Mouse (Mus musculus): ENCODE data around the gene Zbtb38. TPM values are rescaled to one million over a fixed set of nuclear protein-coding genes. Genes with fewer than 3 reads are reported as not detected.
A peak's percentile ranks its signal among the peaks of the same experiment; 100 is the strongest.

The Zbtb38 gene
- polyA plus RNA-seq, 1 experiment from 2014 or later, result 7.5 TPM

- DNase-seq (peak; percentile 53), ATAC-seq (peak; percentile 92)
- no peaks in the 10 kb centered on the region for H3K4me1 ChIP-seq (ENCODE audit: insufficient read depth)
- H3K4me2 ChIP-seq (ENCODE audit: low read depth, low read length), result peak overlapping the region; percentile 46
- WGBS (ENCODE audit: insufficient replicate concordance), result 43% methylated on average over 5 of the region's 5 CpGs
- 0 out of 2 replicates have a peak overlapping the region, but pooled peaks have one; percentile 8 for H3K27ac ChIP-seq (ENCODE audit: low read depth)
- TF ChIP-seq EP300 (IDR thresholded peaks at IDR 0.05; ENCODE audit: low read depth), result no peak
- no peaks in the 10 kb centered on the region for H3K9me3 ChIP-seq (ENCODE audit: low read length)
- H3K36me3 ChIP-seq (replicated peaks; ENCODE audit: insufficient read depth, low read length), result no peaks in the 10 kb centered on the region
- no peaks in the 10 kb centered on the region; the same call in 1 of the 2 replicates for H3K27me3 ChIP-seq (ENCODE audit: insufficient read depth, low read length)
- no peak overlapping the region for H3K9ac ChIP-seq (replicated peaks)
- H3K4me3 ChIP-seq (ENCODE audit: low read depth, low read length), result no peak overlapping the region
These were observed 12.8 kb upstream of the Zbtb38 start for GRCm38 (mm10) chr9:96765410-96765809.

- TF ChIP-seq EP300 (IDR thresholded peaks at IDR 0.05; ENCODE audit: low read depth) (no peak), CTCF (IDR thresholded peaks at IDR 0.05; ENCODE audit: low read depth) (no peak)
- Histone ChIP-seq H3K9me3 (ENCODE audit: low read length) (no peaks in the 10 kb centered on the region), H3K9ac (replicated peaks) (no peak overlapping the region), H3K36me3 (replicated peaks; ENCODE audit: insufficient read depth, low read length) (no peaks in the 10 kb centered on the region), H3K27ac (ENCODE audit: low read depth) (no peak overlapping the region), H3K4me2 (ENCODE audit: low read depth, low read length) (no peak overlapping the region), H3K4me1 (ENCODE audit: insufficient read depth) (no peaks in the 10 kb centered on the region), H3K27me3 (ENCODE audit: insufficient read depth, low read length) (no peaks in the 10 kb centered on the region; the same call in 1 of the 2 replicates), H3K4me3 (ENCODE audit: low read depth, low read length) (no peak overlapping the region)
- ATAC-seq, result peak; percentile 28; the same call in 1 of the 2 replicates
- 61% methylated on average over 9 of the region's 9 CpGs for WGBS (ENCODE audit: insufficient replicate concordance)
- DNase-seq, result no peak
These were observed 11.4 kb upstream of the Zbtb38 start for GRCm38 (mm10) chr9:96763847-96764631.

GRCm38 (mm10) chr9:96763025-96763424 is 10.4 kb upstream of the Zbtb38 start:
- Histone ChIP-seq H3K9ac (replicated peaks) (no peak overlapping the region), H3K27me3 (ENCODE audit: insufficient read depth, low read length) (no peaks in the 10 kb centered on the region; the same call in 1 of the 2 replicates), H3K4me1 (ENCODE audit: insufficient read depth) (no peaks in the 10 kb centered on the region), H3K36me3 (replicated peaks; ENCODE audit: insufficient read depth, low read length) (no peaks in the 10 kb centered on the region), H3K9me3 (ENCODE audit: low read length) (no peaks in the 10 kb centered on the region), H3K27ac (ENCODE audit: low read depth) (no peak overlapping the region), H3K4me2 (ENCODE audit: low read depth, low read length) (no peak overlapping the region), H3K4me3 (ENCODE audit: low read depth, low read length) (no peak overlapping the region)
- 77% methylated on average over 3 of the region's 3 CpGs for WGBS (ENCODE audit: insufficient replicate concordance)
- ATAC-seq (no peak), DNase-seq (no peak)
- TF ChIP-seq EP300 (IDR thresholded peaks at IDR 0.05; ENCODE audit: low read depth), result no peak
- no peak for TF ChIP-seq CTCF (IDR thresholded peaks at IDR 0.05; ENCODE audit: low read depth)

- no peaks in the 10 kb centered on the region for H3K4me1 ChIP-seq (ENCODE audit: insufficient read depth)
- TF ChIP-seq EP300 (IDR thresholded peaks at IDR 0.05; ENCODE audit: low read depth) (peak; percentile 79), CTCF (IDR thresholded peaks at IDR 0.05; ENCODE audit: low read depth) (peak; percentile 93)
- H3K4me3 ChIP-seq (ENCODE audit: low read depth, low read length), result 0 out of 2 replicates have a peak overlapping the region, but pooled peaks have one; percentile 15
- no peak overlapping the region for H3K9ac ChIP-seq (replicated peaks)
- H3K36me3 ChIP-seq (replicated peaks; ENCODE audit: insufficient read depth, low read length), result no peaks in the 10 kb centered on the region
- no peaks in the 10 kb centered on the region for H3K9me3 ChIP-seq (ENCODE audit: low read length)
- H3K4me2 ChIP-seq (ENCODE audit: low read depth, low read length), result peak overlapping the region; percentile 65
- no peak overlapping the region for H3K27ac ChIP-seq (ENCODE audit: low read depth)
- DNase-seq (peak; percentile 54), ATAC-seq (peak; percentile 84)
- no peaks in the 10 kb centered on the region for H3K27me3 ChIP-seq (ENCODE audit: insufficient read depth, low read length)
- 10% methylated on average over 22 of the region's 22 CpGs for WGBS (ENCODE audit: insufficient replicate concordance)
These were observed 6.3 kb upstream of the Zbtb38 start for GRCm38 (mm10) chr9:96758749-96759597.

- no peak for TF ChIP-seq EP300 (IDR thresholded peaks at IDR 0.05; ENCODE audit: low read depth)
- TF ChIP-seq CTCF (IDR thresholded peaks at IDR 0.05; ENCODE audit: low read depth), result no peak
- Histone ChIP-seq H3K9me3 (ENCODE audit: low read length) (no peaks in the 10 kb centered on the region), H3K27ac (ENCODE audit: low read depth) (no peak overlapping the region), H3K36me3 (replicated peaks; ENCODE audit: insufficient read depth, low read length) (no peaks in the 10 kb centered on the region), H3K9ac (replicated peaks) (no peak overlapping the region), H3K4me3 (ENCODE audit: low read depth, low read length) (no peak overlapping the region), H3K4me2 (ENCODE audit: low read depth, low read length) (no peak overlapping the region), H3K4me1 (ENCODE audit: insufficient read depth) (no peaks in the 10 kb centered on the region; the same call in 1 of the 2 replicates), H3K27me3 (ENCODE audit: insufficient read depth, low read length) (no peaks in the 10 kb centered on the region)
- ATAC-seq (no peak), DNase-seq (no peak)
- WGBS (ENCODE audit: insufficient replicate concordance), result 63% methylated on average over 9 of the region's 9 CpGs
These were observed 4.2 kb upstream of the Zbtb38 start for GRCm38 (mm10) chr9:96756638-96757435.
